8 mouse cellular contexts compared by ENCODE assay signal in genomic region chr7:128860141-128860540, GRCm38 (mm10).
DNase-seq lines count a peak whose midpoint lies in the region; ATAC-seq lines count a peak whose summit lies in the region.

No protein-coding gene starts in this region.

- no peaks in the 10 kb centered on the region for H3K27me3 ChIP-seq in liver, embryonic 13.5 days

- ATAC-seq in liver, embryonic 13.5 days (ENCODE audit: low read depth) = peak; percentile 70

- no peaks in the 10 kb centered on the region for H3K36me3 ChIP-seq in liver, embryonic 13.5 days

- WGBS in liver, embryonic 13.5 days (ENCODE audit: insufficient replicate concordance) = 5% methylated on average over 3 of the region's 3 CpGs

- no peak overlapping the region for H3K27ac ChIP-seq in liver, embryonic 13.5 days

- no peak overlapping the region for H3K9ac ChIP-seq in liver, embryonic 13.5 days

- DNase-seq in 3T3-L1 (ENCODE audit: low read depth, low spot score) = peak; percentile 71
- DNase-seq in Muller cell, postnatal 12 days (ENCODE audit: inconsistent ontology term) = peak; percentile 50
- peak; percentile 87 to 90 for DNase-seq in cerebellum, postnatal 10 days
- peak; percentile 69 to 74 for DNase-seq in frontal cortex, postnatal 36 days (ENCODE audit: low spot score in 2 of 2)
- DNase-seq in kidney, postnatal 14 days = peak; percentile 60
- peak; percentile 64 for DNase-seq in liver, embryonic 13.5 days
- DNase-seq in retina, adult 2 months (ENCODE audit: low read depth, low spot score) = peak; percentile 42
- DNase-seq in urinary bladder, postnatal 14 days (ENCODE audit: low spot score) = peak; percentile 63

- H3K4me2 ChIP-seq in liver, embryonic 13.5 days = no peak overlapping the region

- no peaks in the 10 kb centered on the region for H3K9me3 ChIP-seq in liver, embryonic 13.5 days (replicated peaks)

- H3K4me3 ChIP-seq in liver, embryonic 13.5 days (replicated peaks) = no peak overlapping the region

- H3K4me1 ChIP-seq in liver, embryonic 13.5 days (replicated peaks) = peaks cover 5% of the 10 kb centered on the region; the same call in 1 of the 2 replicates
